Mouse (Mus musculus) spleen, postnatal 36 days (tissue): Measurements from ENCODE around the gene Bmp6.
A peak's percentile ranks its signal among the peaks of the same experiment; 100 is the strongest.

ENCODE experiments used
- DNase-seq, 2 experiments: peaks; one replicate each; pipeline ENCODE4 v3.0.0; 2022; ENCODE audit warnings: low spot score in 2 of 2, mixed read lengths in 1 of 2

The Bmp6 gene

GRCm38 (mm10) chr13:38544769-38545445 is 200.0 kb downstream of the Bmp6 start:
- no peak for DNase-seq

DNA sequence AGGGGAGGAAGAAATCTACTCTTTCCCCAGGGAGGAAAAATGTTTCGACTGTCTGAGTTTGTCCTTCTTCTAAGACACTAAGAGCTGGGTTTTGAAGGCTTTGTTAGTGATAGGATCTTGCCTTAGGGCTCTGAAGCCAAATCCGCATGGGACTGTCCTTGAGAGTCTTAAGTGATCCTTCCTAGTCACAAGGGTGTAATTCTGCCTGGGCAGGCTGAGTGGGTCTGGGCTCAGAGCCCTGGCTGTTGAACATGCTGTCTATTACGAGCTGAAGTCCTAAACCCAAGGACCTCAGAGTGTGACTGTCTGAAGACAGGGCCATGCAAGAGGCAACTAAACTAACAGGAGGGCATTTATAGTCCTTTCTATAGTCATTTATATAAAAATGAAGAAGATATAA is 200.6 kb downstream of the Bmp6 start:
- DNase-seq, result no peak

- DNase-seq, result peak; percentile 57 to 64
Measured at GRCm38 (mm10) chr13:38546754-38547153, 201.8 kb downstream of the Bmp6 start.

- no peak for DNase-seq
Measured at GRCm38 (mm10) chr13:38547717-38548116, 202.8 kb downstream of the Bmp6 start.

DNA sequence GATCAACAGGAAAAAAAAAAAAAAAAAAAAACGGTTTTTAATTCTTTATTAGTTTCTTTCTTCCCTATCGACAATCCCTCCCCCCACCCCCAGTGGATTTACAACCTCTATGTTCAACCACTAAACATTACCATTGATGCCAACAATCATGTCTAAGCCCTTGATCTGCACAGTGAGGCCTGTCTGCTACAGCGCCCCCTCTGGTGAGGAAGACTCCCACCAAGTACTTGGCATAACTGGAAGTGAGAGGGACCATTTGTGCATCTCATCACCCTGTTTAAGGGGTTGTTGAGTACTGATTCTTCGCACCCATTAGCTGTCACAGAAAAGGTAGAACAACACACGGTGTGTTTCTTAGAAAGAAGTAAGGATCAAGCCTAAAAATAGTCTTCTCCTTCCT is 203.8 kb downstream of the Bmp6 start:
- no peak for DNase-seq
